Mouse (Mus musculus) forebrain, postnatal 0 days (tissue): ENCODE results near the gene Ubash3a. TPM values are rescaled to one million over a fixed set of nuclear protein-coding genes. Genes with fewer than 3 reads are reported as not detected.

Experiments
- ATAC-seq: fragments of 200-750 bp; cut with Nextera tagmentation; 2 replicates; pipeline ENCODE4 v1.8.0; 2017; ENCODE audit warnings: mild to moderate bottlenecking, moderate library complexity
- DNase-seq: peaks from one replicate; pipeline ENCODE4 v3.0.0-alpha.2; 2015
- H3K27ac ChIP-seq: fragments of 300-500 bp; sonication (generic); 2 replicates; pipeline ENCODE4 v1.5.1; 2014; ENCODE audit warnings: low read depth, mild to moderate bottlenecking, antibody characterized with exemption, low read length, moderate library complexity, mixed read lengths
- H3K27me3 ChIP-seq: fragments of 300-500 bp; sonication (generic); 2 replicates; pipeline ENCODE4 v1.6.1; 2014; ENCODE audit warnings: mild to moderate bottlenecking, low read length, mixed read lengths; ENCODE audit not compliant: insufficient read depth
- H3K36me3 ChIP-seq: fragments of 300-500 bp; sonication (generic); 2 replicates; pipeline ENCODE4 v1.6.1; 2014; ENCODE audit warnings: mild to moderate bottlenecking, moderate library complexity; ENCODE audit not compliant: insufficient read depth
- H3K4me1 ChIP-seq: fragments of 300-500 bp; sonication (generic); 2 replicates; pipeline ENCODE4 v1.6.1; 2014; ENCODE audit warnings: antibody characterized with exemption; ENCODE audit not compliant: insufficient read depth
- H3K4me2 ChIP-seq: fragments of 300-500 bp; sonication (generic); 2 replicates; pipeline ENCODE4 v1.6.1; 2014; ENCODE audit warnings: low read depth, mild to moderate bottlenecking, moderate library complexity
- H3K4me3 ChIP-seq: fragments of 300-500 bp; sonication (generic); 2 replicates; pipeline ENCODE4 v1.5.1; 2014; ENCODE audit warnings: low read depth, low read length, mixed read lengths
- H3K9ac ChIP-seq: fragments of 300-500 bp; sonication (generic); 2 replicates; pipeline ENCODE4 v1.6.1; 2014; ENCODE audit warnings: mild to moderate bottlenecking
- H3K9me3 ChIP-seq: fragments of 300-500 bp; sonication (generic); 2 replicates; pipeline ENCODE4 v1.6.1; 2016; ENCODE audit warnings: low read length
- CTCF ChIP-seq: sonication (generic); IDR thresholded peaks from 2 replicates; pipeline ENCODE4 v1.5.1; 2016; ENCODE audit warnings: antibody characterized with exemption, control low read depth, low read depth
- WGBS: fragments of 180-500 bp; shearing (Covaris S2); extraction: QIAGEN DNeasy Blood & Tissue Kit; methylation state at CpG from one replicate; pipeline ENCODE4 v1.1.7; 2014; 5-methylcytosine and 5-hydroxymethylcytosine counted together
- polyA plus RNA-seq: library from polyadenylated mRNA; unstranded; fragments of >200 nt; fragmentation: Nextera tagmentation; extraction: Ambion mirVana; gene quantifications from 2 replicates; pipeline ENCODE4 v1.2.1, GENCODE M21; 2015
- total RNA-seq: library from RNA; depleted of rRNA; stranded (reverse); fragments of >200 nt; gene quantifications from 2 replicates; pipeline ENCODE4 v1.2.3, GENCODE M21; 2014; rRNA removed

Ubash3a gene
- total and polyA plus RNA-seq, 2 experiments from 2014 or later: 0.14 TPM; not detected in 1

GRCm38 (mm10) chr17:31288999-31289726 is 81.5 kb downstream of the Ubash3a start:
- no peaks in the 10 kb centered on the region for H3K9me3 ChIP-seq
- H3K4me2 ChIP-seq: no peak overlapping the region
- ATAC-seq (no peak), DNase-seq (no peak)
- no peak overlapping the region for H3K27ac ChIP-seq
- TF ChIP-seq CTCF: no peak
- H3K36me3 ChIP-seq: no peaks in the 10 kb centered on the region
- no peak overlapping the region for H3K4me3 ChIP-seq
- H3K27me3 ChIP-seq: no peaks in the 10 kb centered on the region
- no peaks in the 10 kb centered on the region for H3K4me1 ChIP-seq
- 64% methylated on average over 7 of the region's 7 CpGs for WGBS
- H3K9ac ChIP-seq: no peak overlapping the region

DNA sequence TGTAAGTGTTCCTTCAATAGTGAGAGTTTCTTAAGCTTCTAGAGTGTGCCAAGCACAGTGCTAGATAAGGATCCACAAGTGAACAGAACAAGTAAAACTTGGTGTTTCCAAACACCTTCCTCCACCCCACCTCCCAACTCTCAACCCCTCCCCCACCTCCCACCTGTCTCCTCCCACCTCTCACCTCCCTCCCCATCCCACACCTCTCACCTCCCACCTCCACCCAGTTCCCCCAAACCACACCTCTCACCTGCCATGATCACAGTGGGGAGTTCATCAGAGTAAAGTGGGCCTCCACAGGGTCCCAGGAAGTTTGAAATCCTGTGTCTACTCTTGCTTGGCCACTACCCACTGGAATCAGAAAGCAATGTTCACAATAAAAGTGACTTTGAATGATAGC is 82.6 kb downstream of the Ubash3a start:
- H3K27me3 ChIP-seq: no peaks in the 10 kb centered on the region
- no peak overlapping the region for H3K4me2 ChIP-seq
- DNase-seq (no peak), ATAC-seq (no peak)
- no peak overlapping the region for H3K9ac ChIP-seq
- 0 out of 2 replicates have a peak, but pooled peaks cover 1% of the 10 kb centered on the region for H3K4me1 ChIP-seq
- H3K9me3 ChIP-seq: no peaks in the 10 kb centered on the region
- H3K36me3 ChIP-seq: no peaks in the 10 kb centered on the region
- no peak overlapping the region for H3K27ac ChIP-seq
- no peak overlapping the region for H3K4me3 ChIP-seq
- TF ChIP-seq CTCF: no peak

DNA sequence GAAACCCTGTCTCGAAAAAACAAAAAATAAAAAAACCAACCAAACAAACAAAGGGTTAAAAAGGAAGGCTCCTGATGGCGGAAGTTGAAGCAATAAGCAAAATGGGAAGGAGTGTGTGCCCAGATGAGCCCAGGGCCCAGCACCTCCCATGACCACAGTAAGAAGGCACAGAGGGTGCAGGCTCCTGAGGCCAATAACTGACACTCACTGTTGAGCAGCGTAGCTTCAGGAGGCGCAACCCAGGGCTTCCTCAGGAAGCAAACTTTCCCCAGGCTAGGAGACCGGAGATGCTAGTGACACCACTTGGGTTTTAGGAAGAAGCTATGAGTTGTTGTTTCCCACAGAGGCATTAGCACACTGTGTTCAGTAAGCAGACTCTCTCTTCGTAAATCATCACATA is 83.2 kb downstream of the Ubash3a start:
- WGBS: 79% methylated on average over 6 of the region's 6 CpGs
- no peak overlapping the region for H3K4me2 ChIP-seq
- no peaks in the 10 kb centered on the region for H3K9me3 ChIP-seq
- no peaks in the 10 kb centered on the region for H3K36me3 ChIP-seq
- H3K27ac ChIP-seq: no peak overlapping the region
- H3K9ac ChIP-seq: no peak overlapping the region
- ATAC-seq: no peak
- no peak overlapping the region for H3K4me3 ChIP-seq
- no peak for DNase-seq
- no peaks in the 10 kb centered on the region for H3K27me3 ChIP-seq
- no peak for TF ChIP-seq CTCF
- H3K4me1 ChIP-seq: peaks cover 7% of the 10 kb centered on the region; the same call in 1 of the 2 replicates

- no peak overlapping the region for H3K9ac ChIP-seq
- H3K27ac ChIP-seq: no peak overlapping the region
- H3K27me3 ChIP-seq: no peaks in the 10 kb centered on the region
- no peak overlapping the region for H3K4me2 ChIP-seq
- WGBS: 87% methylated on average over 15 of the region's 15 CpGs
- H3K4me1 ChIP-seq: peaks cover 20% of the 10 kb centered on the region
- no peaks in the 10 kb centered on the region for H3K36me3 ChIP-seq
- DNase-seq (no peak), ATAC-seq (no peak)
- no peaks in the 10 kb centered on the region for H3K9me3 ChIP-seq
- 0 out of 2 replicates have a peak, but pooled peaks have one; percentile 18 for TF ChIP-seq CTCF
- no peak overlapping the region for H3K4me3 ChIP-seq
Observed at GRCm38 (mm10) chr17:31294363-31295214, 86.9 kb downstream of the Ubash3a start.

DNA sequence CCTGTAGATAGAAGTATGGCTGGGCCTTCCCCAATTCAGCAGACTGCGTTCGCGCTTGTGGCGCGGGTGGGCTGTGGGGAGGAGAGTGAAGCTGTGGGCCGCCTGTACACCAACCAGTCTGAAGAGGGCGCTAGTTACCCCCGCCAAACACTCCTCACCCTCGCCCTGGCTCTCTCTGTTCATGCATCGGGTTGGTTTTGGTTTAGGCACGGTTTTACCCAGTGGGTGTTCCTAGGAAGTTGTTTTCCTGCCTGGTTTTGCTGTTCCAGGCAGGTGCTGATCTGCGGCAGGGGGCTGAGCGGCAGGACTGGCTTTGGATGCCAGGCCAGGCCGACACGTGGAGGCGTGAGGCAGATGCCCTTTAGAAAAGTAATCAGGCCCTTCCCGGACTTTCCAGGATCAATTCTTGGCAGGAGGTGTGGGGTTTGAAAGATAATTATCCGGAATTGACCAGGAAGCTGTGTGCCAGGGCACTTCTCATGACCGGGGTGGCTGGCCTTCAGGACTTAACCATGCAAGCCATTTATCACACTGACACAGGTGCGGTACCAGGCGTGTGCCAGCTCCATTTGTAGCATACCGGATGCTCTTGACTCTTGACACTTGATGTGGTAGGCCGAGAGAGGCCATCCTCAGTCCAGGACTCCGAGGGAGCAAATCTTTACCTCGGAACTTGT is 87.7 kb downstream of the Ubash3a start:
- Histone ChIP-seq H3K4me1 (peaks cover 20% of the 10 kb centered on the region), H3K4me3 (peak overlapping the region; percentile 65), H3K4me2 (peak overlapping the region; percentile 88), H3K9me3 (no peaks in the 10 kb centered on the region), H3K27ac (peak overlapping the region; percentile 81; the same call in 1 of the 2 replicates), H3K27me3 (no peaks in the 10 kb centered on the region), H3K9ac (peak overlapping the region; percentile 67), H3K36me3 (no peaks in the 10 kb centered on the region)
- DNase-seq (peak; percentile 70), ATAC-seq (peak; percentile 70)
- TF ChIP-seq CTCF: peak; percentile 69
- WGBS: 18% methylated on average over 25 of the region's 25 CpGs

GRCm38 (mm10) chr17:31295892-31296781 is 88.5 kb downstream of the Ubash3a start:
- Histone ChIP-seq H3K4me3 (peak overlapping the region; percentile 65), H3K36me3 (no peaks in the 10 kb centered on the region), H3K9me3 (no peaks in the 10 kb centered on the region), H3K27me3 (no peaks in the 10 kb centered on the region), H3K27ac (peak overlapping the region; percentile 81), H3K4me2 (peak overlapping the region; percentile 88), H3K4me1 (peaks cover 20% of the 10 kb centered on the region), H3K9ac (peak overlapping the region; percentile 67)
- 5% methylated on average over 67 of the region's 68 CpGs for WGBS
- TF ChIP-seq CTCF: peak; percentile 9; the same call in 1 of the 2 replicates
- ATAC-seq (peak; percentile 80), DNase-seq (peak; percentile 77)

Other genes with a start within 250 kb of the Ubash3a start
- 16.8 and 24.2 TPM in 2 replicates for gene Abcg1, start 150.2 kb upstream of the Ubash3a start, total RNA-seq
- gene Abcg1, start 150.2 kb upstream of the Ubash3a start, polyA plus RNA-seq: 11.1 and 16.1 TPM in 2 replicates
- gene Tff3, start 78.2 kb upstream of the Ubash3a start, total RNA-seq: not detected in 2 replicates
- gene Tff3, start 78.2 kb upstream of the Ubash3a start, polyA plus RNA-seq: 0.35 TPM in 1 of 2 replicates, not detected in the other
- gene Tff2, start 63.6 kb upstream of the Ubash3a start, total RNA-seq: not detected in 2 replicates
- gene Tff2, start 63.6 kb upstream of the Ubash3a start, polyA plus RNA-seq: not detected in 2 replicates
- gene Tff1, start 42.6 kb upstream of the Ubash3a start, total RNA-seq: not detected in 2 replicates
- gene Tff1, start 42.6 kb upstream of the Ubash3a start, polyA plus RNA-seq: not detected in 2 replicates
- not detected in 2 replicates for gene Tmprss3, start 8.9 kb upstream of the Ubash3a start, total RNA-seq
- not detected in 2 replicates for gene Tmprss3, start 8.9 kb upstream of the Ubash3a start, polyA plus RNA-seq
- gene Rsph1, start 69.5 kb downstream of the Ubash3a start, total RNA-seq: 2.8 and 6.0 TPM in 2 replicates
- gene Rsph1, start 69.5 kb downstream of the Ubash3a start, polyA plus RNA-seq: 6.9 and 11.3 TPM in 2 replicates
- gene Slc37a1, start 78.9 kb downstream of the Ubash3a start, total RNA-seq: 10.0 and 15.3 TPM in 2 replicates
- gene Slc37a1, start 78.9 kb downstream of the Ubash3a start, polyA plus RNA-seq: 4.7 and 6.7 TPM in 2 replicates
- 40.4 and 43.9 TPM in 2 replicates for gene Pde9a, start 178.3 kb downstream of the Ubash3a start, total RNA-seq
- 35.5 and 43.6 TPM in 2 replicates for gene Pde9a, start 178.3 kb downstream of the Ubash3a start, polyA plus RNA-seq